Mouse (Mus musculus) adrenal gland, adult 8-10 months (tissue): Measurements from ENCODE around the gene Ank3. TPM values are rescaled to one million over a fixed set of nuclear protein-coding genes. Genes with fewer than 3 reads are reported as not detected.
A peak's percentile ranks its signal among the peaks of the same experiment; 100 is the strongest.
"Not testable (repeated sequence)": the region's sequence is repeated elsewhere in the genome, so short reads cannot be mapped to it uniquely, and the experiment has no call there.

Experiments used
- DNase-seq: peaks from one replicate; pipeline ENCODE4 v3.0.0; 2022
- total RNA-seq, 4 experiments: library from RNA; stranded (reverse); gene quantifications; 2 replicates each; pipeline ENCODE4 v1.2.4; 2022

The Ank3 gene
- total RNA-seq, 4 experiments from 2014 or later = 12.0 to 26.9 (median 20.4) TPM

- no peak for DNase-seq
These were observed 509.5 kb downstream of the Ank3 start for GRCm38 (mm10) chr10:69907795-69908764.

- no peak for DNase-seq
These were observed 511.3 kb downstream of the Ank3 start for GRCm38 (mm10) chr10:69909856-69910255.

GRCm38 (mm10) chr10:69910304-69910703 is 511.7 kb downstream of the Ank3 start:
- DNase-seq = peak; percentile 80

- not testable (repeated sequence) for DNase-seq
These were observed 512.2 kb downstream of the Ank3 start for GRCm38 (mm10) chr10:69910726-69911125.

GRCm38 (mm10) chr10:69915566-69915965 is 517.0 kb downstream of the Ank3 start:
- no peak for DNase-seq

GRCm38 (mm10) chr10:69916205-69916604 is 517.6 kb downstream of the Ank3 start:
- no peak for DNase-seq

- DNase-seq = no peak
These were observed 518.3 kb downstream of the Ank3 start for GRCm38 (mm10) chr10:69916689-69917435.

- DNase-seq = no peak
These were observed 519.1 kb downstream of the Ank3 start for GRCm38 (mm10) chr10:69917711-69918110.

GRCm38 (mm10) chr10:69918461-69919151 is 520.0 kb downstream of the Ank3 start:
- DNase-seq = no peak

GRCm38 (mm10) chr10:69919152-69919492 is 520.5 kb downstream of the Ank3 start:
- DNase-seq = no peak

GRCm38 (mm10) chr10:69919746-69920145 is 521.2 kb downstream of the Ank3 start:
- no peak for DNase-seq

- DNase-seq = no peak
These were observed 523.5 kb downstream of the Ank3 start for GRCm38 (mm10) chr10:69922076-69922475.

- no peak for DNase-seq
These were observed 525.2 kb downstream of the Ank3 start for GRCm38 (mm10) chr10:69923801-69924200.

GRCm38 (mm10) chr10:69924321-69924720 is 525.7 kb downstream of the Ank3 start:
- no peak for DNase-seq

GRCm38 (mm10) chr10:69924845-69925244 is 526.3 kb downstream of the Ank3 start:
- DNase-seq = no peak

- peak; percentile 66 for DNase-seq
These were observed 526.9 kb downstream of the Ank3 start for GRCm38 (mm10) chr10:69925285-69926157.

- DNase-seq = no peak
These were observed 527.7 kb downstream of the Ank3 start for GRCm38 (mm10) chr10:69926158-69926882.

GRCm38 (mm10) chr10:69927012-69927411 is 528.4 kb downstream of the Ank3 start:
- DNase-seq = no peak

- no peak for DNase-seq
These were observed 529.8 kb downstream of the Ank3 start for GRCm38 (mm10) chr10:69928358-69928757.

- no peak for DNase-seq
These were observed 531.9 kb downstream of the Ank3 start for GRCm38 (mm10) chr10:69930503-69930902.

GRCm38 (mm10) chr10:69936443-69937067 is 538.0 kb downstream of the Ank3 start:
- DNase-seq = no peak
